Mouse (Mus musculus) brown adipose tissue, adult 24 weeks (tissue): ENCODE measurements around the gene Cacna2d1. TPM values are rescaled to one million over a fixed set of nuclear protein-coding genes. Genes with fewer than 3 reads are reported as not detected.

Source experiments
- H3K27ac ChIP-seq: fragments of 200-500 bp; replicated peaks from 2 replicates; pipeline ENCODE4 v1.5.1; 2012; ENCODE audit warnings: low read depth, mild to moderate bottlenecking, low read length
- H3K4me1 ChIP-seq: fragments of 200-500 bp; 2 replicates; pipeline ENCODE4 v1.6.1; 2012; ENCODE audit warnings: low read length, mixed read lengths; ENCODE audit not compliant: control insufficient read depth, insufficient read depth, insufficient read length
- H3K4me3 ChIP-seq: fragments of 200-500 bp; 2 replicates; pipeline ENCODE4 v1.5.1; 2012; ENCODE audit warnings: low read depth, mild to moderate bottlenecking, low read length, moderate library complexity; ENCODE audit not compliant: insufficient read depth
- polyA plus RNA-seq: library from polyadenylated mRNA; stranded (reverse); fragments of >200 nt; gene quantifications from 2 replicates; pipeline ENCODE4 v1.2.4, GENCODE M21; 2012; ENCODE audit not compliant: missing spikeins, insufficient read depth, insufficient read length

Cacna2d1 gene
- polyA plus RNA-seq, 1 experiment, result 5.7 TPM

GRCm38 (mm10) chr5:15961866-15962265 is 27.4 kb downstream of the Cacna2d1 start:
- no peaks in the 10 kb centered on the region for H3K4me1 ChIP-seq
- H3K4me3 ChIP-seq, result no peak overlapping the region
- no peak overlapping the region for H3K27ac ChIP-seq

GRCm38 (mm10) chr5:15966888-15967287 is 32.4 kb downstream of the Cacna2d1 start:
- Histone ChIP-seq H3K4me1 (no peaks in the 10 kb centered on the region), H3K27ac (no peak overlapping the region), H3K4me3 (no peak overlapping the region)

- Histone ChIP-seq H3K4me3 (no peak overlapping the region), H3K4me1 (no peaks in the 10 kb centered on the region), H3K27ac (no peak overlapping the region)
Measured at GRCm38 (mm10) chr5:15971821-15972220, 37.3 kb downstream of the Cacna2d1 start.

- Histone ChIP-seq H3K27ac (no peak overlapping the region), H3K4me3 (no peak overlapping the region), H3K4me1 (no peaks in the 10 kb centered on the region)
Measured at GRCm38 (mm10) chr5:15972351-15972750, 37.9 kb downstream of the Cacna2d1 start.

GRCm38 (mm10) chr5:15974652-15975051 is 40.2 kb downstream of the Cacna2d1 start:
- Histone ChIP-seq H3K27ac (no peak overlapping the region), H3K4me1 (no peaks in the 10 kb centered on the region), H3K4me3 (no peak overlapping the region)

DNA sequence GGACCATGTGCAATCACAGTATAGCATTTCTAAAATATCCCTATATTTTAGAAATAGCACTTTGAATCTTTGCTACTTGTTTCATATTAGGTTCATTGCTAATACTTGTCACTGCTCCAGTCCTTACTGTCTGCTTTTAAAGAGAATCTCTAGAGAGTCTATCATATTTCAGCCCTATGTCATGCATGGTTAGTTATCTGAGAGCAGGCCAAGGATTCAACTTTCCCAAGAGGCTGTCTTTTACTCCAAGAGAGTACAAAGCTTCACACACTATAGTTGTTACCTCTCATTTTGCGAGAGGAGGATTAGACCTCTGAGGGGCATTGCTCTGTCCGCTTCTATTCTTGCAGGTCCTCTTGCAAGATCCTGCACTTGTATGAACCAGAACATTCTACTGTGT is 44.7 kb downstream of the Cacna2d1 start:
- no peaks in the 10 kb centered on the region for H3K4me1 ChIP-seq
- no peak overlapping the region for H3K4me3 ChIP-seq
- no peak overlapping the region for H3K27ac ChIP-seq

DNA sequence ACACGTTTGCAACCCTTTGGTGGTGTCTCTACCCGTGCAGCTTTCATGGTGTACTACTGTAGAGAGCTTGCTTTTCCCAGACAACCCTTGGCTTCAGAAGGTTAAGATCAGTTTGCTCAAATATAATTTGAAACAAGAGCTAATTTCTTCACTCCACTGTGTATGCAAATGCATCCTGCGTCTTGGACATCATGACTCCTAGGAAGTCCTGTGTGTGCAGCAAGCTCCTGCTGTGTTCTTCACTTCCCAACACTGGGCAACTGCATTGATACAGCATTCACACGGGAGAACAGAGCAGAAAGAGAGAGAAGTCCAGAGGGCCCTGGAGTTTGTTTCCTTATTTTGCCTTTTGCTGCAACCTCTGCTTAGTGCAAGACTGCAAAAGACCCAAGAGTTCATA is 48.1 kb downstream of the Cacna2d1 start:
- Histone ChIP-seq H3K4me1 (no peaks in the 10 kb centered on the region; the same call in 1 of the 2 replicates), H3K4me3 (no peak overlapping the region)

DNA sequence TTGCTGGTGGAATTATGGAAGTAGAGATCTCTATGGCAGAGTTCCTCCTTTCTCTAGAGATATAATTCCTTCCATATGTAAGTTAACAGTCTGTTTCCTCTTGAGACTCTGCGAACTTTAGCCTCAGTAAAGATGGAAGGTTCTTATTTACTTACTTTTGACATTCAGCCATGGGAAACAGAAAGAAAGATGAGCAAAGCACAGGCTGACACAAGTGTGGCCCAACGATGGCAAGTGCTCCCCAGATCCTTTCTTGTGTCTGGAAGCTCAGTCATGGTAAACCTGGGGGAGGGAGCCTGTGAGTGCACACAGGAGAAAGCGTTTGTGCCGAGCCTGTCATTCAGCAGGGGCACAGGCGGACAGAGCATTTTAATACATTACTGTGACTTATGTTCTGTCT is 48.9 kb downstream of the Cacna2d1 start:
- H3K4me3 ChIP-seq, result no peak overlapping the region
- H3K4me1 ChIP-seq, result no peaks in the 10 kb centered on the region; the same call in 1 of the 2 replicates
- no peak overlapping the region for H3K27ac ChIP-seq

More for the DNA sequence above, 48.1 kb downstream of the Cacna2d1 start:
- no peak overlapping the region for H3K27ac ChIP-seq

- Histone ChIP-seq H3K27ac (no peak overlapping the region), H3K4me1 (no peaks in the 10 kb centered on the region; the same call in 1 of the 2 replicates), H3K4me3 (no peak overlapping the region)
Measured at GRCm38 (mm10) chr5:15985228-15985858, 50.9 kb downstream of the Cacna2d1 start.

GRCm38 (mm10) chr5:15985901-15986300 is 51.4 kb downstream of the Cacna2d1 start:
- H3K27ac ChIP-seq, result no peak overlapping the region
- no peak overlapping the region for H3K4me3 ChIP-seq
- no peaks in the 10 kb centered on the region; the same call in 1 of the 2 replicates for H3K4me1 ChIP-seq

DNA sequence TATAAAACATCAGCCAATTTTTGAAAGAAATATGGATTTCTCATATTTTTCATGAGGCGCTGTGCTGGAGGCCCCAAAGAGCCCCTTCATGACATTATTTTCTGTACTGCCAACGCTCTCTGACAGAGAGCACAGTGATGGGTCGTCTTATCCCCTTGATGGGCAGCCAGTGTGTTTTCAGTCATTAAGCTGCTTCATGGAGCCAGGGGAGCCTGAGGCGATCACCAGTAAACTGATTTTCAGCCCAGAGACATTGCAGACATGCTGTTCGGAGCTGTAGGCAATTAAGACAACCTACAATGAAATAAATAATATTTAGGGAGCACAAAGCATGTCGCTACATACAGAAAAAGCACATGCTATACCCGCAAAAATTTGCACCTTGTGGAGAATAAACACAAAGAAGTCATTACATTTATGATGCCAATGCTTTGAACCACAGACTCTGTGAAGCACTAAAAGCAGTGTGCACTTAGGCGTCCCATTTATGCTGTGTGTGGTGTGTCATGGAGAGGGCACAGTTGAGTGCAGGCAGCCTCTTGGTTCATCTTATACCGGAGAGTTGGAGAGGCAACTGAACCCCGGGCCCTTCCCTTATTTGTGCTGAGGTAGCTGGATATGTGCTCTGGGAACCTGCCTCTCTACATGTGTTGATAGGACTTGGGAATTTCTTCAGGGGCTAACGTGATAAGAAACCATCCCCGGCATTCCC is 57.1 kb downstream of the Cacna2d1 start:
- H3K4me3 ChIP-seq, result no peak overlapping the region
- no peaks in the 10 kb centered on the region for H3K4me1 ChIP-seq
- no peak overlapping the region for H3K27ac ChIP-seq

- Histone ChIP-seq H3K4me3 (no peak overlapping the region), H3K4me1 (no peaks in the 10 kb centered on the region), H3K27ac (no peak overlapping the region)
Measured at GRCm38 (mm10) chr5:15993252-15993944, 58.9 kb downstream of the Cacna2d1 start.

- Histone ChIP-seq H3K27ac (no peak overlapping the region), H3K4me1 (no peaks in the 10 kb centered on the region), H3K4me3 (no peak overlapping the region)
Measured at GRCm38 (mm10) chr5:15997190-15997589, 62.7 kb downstream of the Cacna2d1 start.

DNA sequence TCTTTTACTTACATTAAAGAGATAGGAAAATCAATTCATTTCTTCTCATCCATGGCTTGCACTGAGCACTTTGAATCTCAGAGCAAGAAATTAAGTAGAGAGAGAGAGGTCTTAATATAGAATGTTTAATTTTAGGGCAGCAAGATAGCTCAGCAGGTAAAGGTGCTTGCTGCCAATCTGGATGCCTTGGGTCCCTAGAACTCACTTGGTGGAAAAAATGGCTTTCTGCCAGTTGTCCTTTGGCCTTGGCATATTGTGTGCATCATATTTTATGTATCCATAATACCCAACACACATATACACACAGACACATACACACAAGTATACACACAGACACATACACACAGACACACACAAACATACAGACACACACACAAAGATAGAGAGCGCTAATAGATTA is 63.3 kb downstream of the Cacna2d1 start:
- Histone ChIP-seq H3K27ac (no peak overlapping the region), H3K4me3 (no peak overlapping the region), H3K4me1 (no peaks in the 10 kb centered on the region)

GRCm38 (mm10) chr5:16000917-16001316 is 66.4 kb downstream of the Cacna2d1 start:
- no peaks in the 10 kb centered on the region for H3K4me1 ChIP-seq
- H3K27ac ChIP-seq, result no peak overlapping the region
- no peak overlapping the region for H3K4me3 ChIP-seq
